Mouse (Mus musculus): Measurements from ENCODE around the gene March11.

Gene March11

GRCm38 (mm10) chr15:26308629-26309230 is at the start of gene March11:
TSS of gene March11 (plus strand) at chr15:26309048.
- no peak for DNase-seq (ENCODE audit: low read depth, low spot score)
- H3K36me3 ChIP-seq (ENCODE audit: control insufficient read depth, insufficient read depth, low read length, poor library complexity, severe bottlenecking) = no peaks in the 10 kb centered on the region

GRCm38 (mm10) chr15:26262336-26262735 is 46.5 kb upstream of the March11 start:
- H3K27me3 ChIP-seq (ENCODE audit: control insufficient read depth, insufficient read depth, low read length, poor library complexity, severe bottlenecking) = no peaks in the 10 kb centered on the region
- DNase-seq (ENCODE audit: low read depth, low spot score) = no peak
- H3K36me3 ChIP-seq (ENCODE audit: control insufficient read depth, insufficient read depth, low read length, poor library complexity, severe bottlenecking) = no peaks in the 10 kb centered on the region

More at GRCm38 (mm10) chr15:26308629-26309230, at the start of gene March11:
- H3K27me3 ChIP-seq (ENCODE audit: control insufficient read depth, insufficient read depth, low read length, poor library complexity, severe bottlenecking) = 0 out of 2 replicates have a peak, but pooled peaks cover 2% of the 10 kb centered on the region

- DNase-seq (ENCODE audit: low read depth, low spot score) = no peak
- Histone ChIP-seq H3K36me3 (ENCODE audit: control insufficient read depth, insufficient read depth, low read length, poor library complexity, severe bottlenecking) (no peaks in the 10 kb centered on the region), H3K27me3 (ENCODE audit: control insufficient read depth, insufficient read depth, low read length, poor library complexity, severe bottlenecking) (no peaks in the 10 kb centered on the region)
Observed at GRCm38 (mm10) chr15:26269596-26269995, 39.3 kb upstream of the March11 start.

GRCm38 (mm10) chr15:26276035-26276511 is 32.8 kb upstream of the March11 start:
- DNase-seq (ENCODE audit: low read depth, low spot score) = no peak
- H3K36me3 ChIP-seq (ENCODE audit: control insufficient read depth, insufficient read depth, low read length, poor library complexity, severe bottlenecking) = no peaks in the 10 kb centered on the region
- no peaks in the 10 kb centered on the region for H3K27me3 ChIP-seq (ENCODE audit: control insufficient read depth, insufficient read depth, low read length, poor library complexity, severe bottlenecking)

DNA sequence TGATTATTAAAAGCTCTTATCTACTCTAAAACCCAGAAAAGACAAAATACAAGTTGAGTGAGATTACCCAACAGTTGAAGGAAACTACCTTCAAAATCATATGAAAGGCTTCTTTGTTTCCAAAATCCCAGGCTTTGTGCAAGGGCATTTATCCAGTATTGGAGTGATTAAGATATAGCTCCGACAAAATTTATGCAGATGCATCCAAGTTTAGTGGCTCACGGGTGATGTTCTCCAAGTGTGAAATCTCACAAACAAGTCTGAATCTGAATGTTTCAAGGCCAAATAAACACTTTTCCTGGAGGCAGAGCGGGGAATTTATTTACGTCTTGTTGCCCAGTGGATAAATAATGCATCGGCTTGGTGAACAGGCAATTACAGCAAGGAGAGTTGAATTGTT is 32.2 kb upstream of the March11 start:
- no peaks in the 10 kb centered on the region for H3K36me3 ChIP-seq (ENCODE audit: control insufficient read depth, insufficient read depth, low read length, poor library complexity, severe bottlenecking)
- DNase-seq (ENCODE audit: low read depth, low spot score) = no peak

DNA sequence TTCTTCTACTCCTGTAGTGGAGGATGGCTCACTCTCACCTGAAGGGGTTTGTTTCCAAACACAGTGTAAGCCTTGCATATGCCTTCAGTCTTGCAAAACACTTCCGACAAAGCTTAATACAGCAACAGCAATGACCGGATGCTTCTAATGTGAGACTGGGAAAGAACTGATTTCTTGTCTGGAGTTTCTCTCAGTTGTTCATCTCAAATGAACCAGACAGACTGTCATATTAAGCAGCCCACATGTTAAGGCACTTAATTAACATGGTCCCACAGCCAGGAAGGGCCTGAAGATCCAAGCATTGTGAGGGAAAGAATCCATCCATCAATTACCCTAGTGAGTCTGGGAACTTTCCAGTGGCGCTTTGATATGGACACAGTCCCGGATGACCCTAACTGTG is 17.0 kb upstream of the March11 start:
- H3K27me3 ChIP-seq (ENCODE audit: control insufficient read depth, insufficient read depth, low read length, poor library complexity, severe bottlenecking) = no peaks in the 10 kb centered on the region
- no peaks in the 10 kb centered on the region for H3K36me3 ChIP-seq (ENCODE audit: control insufficient read depth, insufficient read depth, low read length, poor library complexity, severe bottlenecking)
- no peak for DNase-seq (ENCODE audit: low read depth, low spot score)

More for the DNA sequence above, 32.2 kb upstream of the March11 start:
- H3K27me3 ChIP-seq (ENCODE audit: control insufficient read depth, insufficient read depth, low read length, poor library complexity, severe bottlenecking) = no peaks in the 10 kb centered on the region

GRCm38 (mm10) chr15:26292811-26293210 is 16.0 kb upstream of the March11 start:
- DNase-seq (ENCODE audit: low read depth, low spot score) = no peak
- Histone ChIP-seq H3K36me3 (ENCODE audit: control insufficient read depth, insufficient read depth, low read length, poor library complexity, severe bottlenecking) (no peaks in the 10 kb centered on the region), H3K27me3 (ENCODE audit: control insufficient read depth, insufficient read depth, low read length, poor library complexity, severe bottlenecking) (no peaks in the 10 kb centered on the region)

- H3K27me3 ChIP-seq (ENCODE audit: control insufficient read depth, insufficient read depth, low read length, poor library complexity, severe bottlenecking) = no peaks in the 10 kb centered on the region
- no peaks in the 10 kb centered on the region for H3K36me3 ChIP-seq (ENCODE audit: control insufficient read depth, insufficient read depth, low read length, poor library complexity, severe bottlenecking)
- no peak for DNase-seq (ENCODE audit: low read depth, low spot score)
Observed at GRCm38 (mm10) chr15:26293215-26293614, 15.6 kb upstream of the March11 start.

GRCm38 (mm10) chr15:26298668-26299067 is 10.2 kb upstream of the March11 start:
- Histone ChIP-seq H3K36me3 (ENCODE audit: control insufficient read depth, insufficient read depth, low read length, poor library complexity, severe bottlenecking) (no peaks in the 10 kb centered on the region), H3K27me3 (ENCODE audit: control insufficient read depth, insufficient read depth, low read length, poor library complexity, severe bottlenecking) (no peaks in the 10 kb centered on the region)
- no peak for DNase-seq (ENCODE audit: low read depth, low spot score)

GRCm38 (mm10) chr15:26309291-26309931 is 563 bp downstream of the March11 start:
- H3K36me3 ChIP-seq (ENCODE audit: control insufficient read depth, insufficient read depth, low read length, poor library complexity, severe bottlenecking) = no peaks in the 10 kb centered on the region
- peak; percentile 30 for DNase-seq (ENCODE audit: low read depth, low spot score)
- H3K27me3 ChIP-seq (ENCODE audit: control insufficient read depth, insufficient read depth, low read length, poor library complexity, severe bottlenecking) = 0 out of 2 replicates have a peak, but pooled peaks cover 2% of the 10 kb centered on the region

GRCm38 (mm10) chr15:26319866-26320265 is 11.0 kb downstream of the March11 start:
- DNase-seq (ENCODE audit: low read depth, low spot score) = no peak
- Histone ChIP-seq H3K27me3 (ENCODE audit: control insufficient read depth, insufficient read depth, low read length, poor library complexity, severe bottlenecking) (no peaks in the 10 kb centered on the region), H3K36me3 (ENCODE audit: control insufficient read depth, insufficient read depth, low read length, poor library complexity, severe bottlenecking) (no peaks in the 10 kb centered on the region)

DNA sequence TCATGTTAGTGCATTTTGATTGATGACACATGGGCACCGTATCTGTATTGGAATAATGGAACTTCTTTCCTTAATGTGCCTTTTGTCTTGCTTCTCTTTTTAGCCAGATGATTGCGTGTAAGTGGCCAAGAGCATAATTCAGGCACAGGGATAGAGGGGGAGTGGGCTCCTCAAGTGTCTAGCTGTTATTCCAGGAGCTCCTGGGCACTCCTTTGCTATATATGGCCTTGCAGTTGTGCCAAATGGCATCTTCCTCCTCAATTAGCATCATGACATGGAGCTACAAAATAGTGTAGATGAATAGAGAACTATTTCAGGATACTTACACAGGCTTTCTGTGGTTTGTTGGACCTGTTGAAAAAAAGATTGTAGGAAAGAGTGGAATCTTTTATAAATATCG is 11.6 kb downstream of the March11 start:
- DNase-seq (ENCODE audit: low read depth, low spot score) = no peak
- no peaks in the 10 kb centered on the region for H3K36me3 ChIP-seq (ENCODE audit: control insufficient read depth, insufficient read depth, low read length, poor library complexity, severe bottlenecking)
- no peaks in the 10 kb centered on the region for H3K27me3 ChIP-seq (ENCODE audit: control insufficient read depth, insufficient read depth, low read length, poor library complexity, severe bottlenecking)

DNA sequence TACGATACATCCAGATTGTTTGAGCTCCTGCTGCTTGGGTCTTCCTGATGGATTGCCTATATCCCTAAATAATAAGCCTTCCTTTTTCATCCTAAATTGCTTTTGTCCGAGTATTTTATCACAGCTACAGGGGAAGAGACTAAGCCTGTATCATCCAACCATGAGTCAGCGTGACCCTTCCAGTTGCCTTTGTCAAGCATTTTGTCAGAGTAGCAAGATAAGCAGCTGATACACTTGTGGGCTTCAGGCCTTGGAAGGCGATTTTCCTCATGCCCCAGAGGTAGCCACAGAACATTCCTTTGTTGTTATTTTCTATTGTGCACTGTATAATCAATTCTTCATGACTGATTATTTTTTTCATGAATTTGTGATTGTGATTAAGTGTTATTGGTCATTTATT is 14.0 kb downstream of the March11 start:
- no peak for DNase-seq (ENCODE audit: low read depth, low spot score)
- Histone ChIP-seq H3K36me3 (ENCODE audit: control insufficient read depth, insufficient read depth, low read length, poor library complexity, severe bottlenecking) (no peaks in the 10 kb centered on the region), H3K27me3 (ENCODE audit: control insufficient read depth, insufficient read depth, low read length, poor library complexity, severe bottlenecking) (no peaks in the 10 kb centered on the region)

GRCm38 (mm10) chr15:26327157-26327556 is 18.3 kb downstream of the March11 start:
- no peaks in the 10 kb centered on the region for H3K36me3 ChIP-seq (ENCODE audit: control insufficient read depth, insufficient read depth, low read length, poor library complexity, severe bottlenecking)
- peak; percentile 48 for DNase-seq (ENCODE audit: low read depth, low spot score)
- no peaks in the 10 kb centered on the region for H3K27me3 ChIP-seq (ENCODE audit: control insufficient read depth, insufficient read depth, low read length, poor library complexity, severe bottlenecking)

- no peaks in the 10 kb centered on the region for H3K36me3 ChIP-seq (ENCODE audit: control insufficient read depth, insufficient read depth, low read length, poor library complexity, severe bottlenecking)
- H3K27me3 ChIP-seq (ENCODE audit: control insufficient read depth, insufficient read depth, low read length, poor library complexity, severe bottlenecking) = no peaks in the 10 kb centered on the region
- no peak for DNase-seq (ENCODE audit: low read depth, low spot score)
Observed at GRCm38 (mm10) chr15:26335791-26336190, 26.9 kb downstream of the March11 start.

All from splenic B cell, adult 2 months (primary cell).